Comparison of ENCODE assay signal across 16 mouse cellular contexts in the genomic region with DNA sequence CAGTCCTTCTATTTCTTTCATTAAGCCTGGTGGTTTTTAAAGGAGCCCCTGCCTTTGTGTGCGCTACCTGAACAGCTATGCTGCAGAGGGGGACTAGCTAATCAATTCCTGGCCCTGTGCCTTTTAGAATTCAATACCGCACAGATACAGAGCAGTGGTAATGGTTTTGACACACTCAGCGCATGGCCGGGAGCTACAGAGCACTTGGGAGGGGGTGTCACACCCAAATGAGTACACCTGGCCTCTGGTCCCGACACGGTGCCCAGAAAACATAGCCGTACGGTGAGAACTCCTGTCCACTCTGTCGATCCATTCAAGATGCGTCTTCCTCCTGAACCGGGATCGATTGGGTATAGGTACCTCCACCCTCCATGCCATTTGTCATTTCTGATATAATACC.
DNase-seq lines count a peak whose midpoint lies in the region; ATAC-seq and TF ChIP-seq lines count a peak whose summit lies in the region.
"Had no signal": no experiment of that assay in that cellular context is flagged by ENCODE, and none has a peak within 500 bp of the region (broad histone marks: within the 10 kb centered on the region; RNA-seq: fewer than 3 reads in every experiment).

No protein-coding gene starts in this region.

- no peak overlapping the region for H3K4me3 ChIP-seq in embryonic facial prominence, embryonic 13.5 days
- no peak overlapping the region for H3K4me3 ChIP-seq in embryonic facial prominence, embryonic 10.5 days
- peak overlapping the region; percentile 0; the same call in 1 of the 2 replicates for H3K4me3 ChIP-seq in lung, embryonic 14.5 days (ENCODE audit: low read depth, low read length)
- H3K4me3 ChIP-seq in lung, adult 2 months (replicated peaks; ENCODE audit: extremely low read depth, low read depth, low read length), result no peak overlapping the region
- no peak overlapping the region for H3K4me3 ChIP-seq in intestine, embryonic 15.5 days (replicated peaks)
- peak overlapping the region; percentile 11 for H3K4me3 ChIP-seq in stomach, embryonic 14.5 days (ENCODE audit: low read depth, low read length)
- H3K4me3 ChIP-seq: left cerebral cortex, adult 2 months; midbrain, embryonic 10.5 days; myocyte had no signal

- no peak overlapping the region for H3K4me2 ChIP-seq in embryonic facial prominence, embryonic 13.5 days
- H3K4me2 ChIP-seq in lung, embryonic 14.5 days, result peak overlapping the region; percentile 52
- peak overlapping the region; percentile 36 for H3K4me2 ChIP-seq in intestine, embryonic 15.5 days (replicated peaks)
- H3K4me2 ChIP-seq in stomach, embryonic 14.5 days (replicated peaks; ENCODE audit: low read depth, low read length), result peak overlapping the region; percentile 43

- H3K9ac ChIP-seq in embryonic facial prominence, embryonic 13.5 days, result 0 out of 2 replicates have a peak overlapping the region, but pooled peaks have one; percentile 32
- no peak overlapping the region for H3K9ac ChIP-seq in lung, embryonic 14.5 days
- H3K9ac ChIP-seq in intestine, embryonic 15.5 days, result no peak overlapping the region
- H3K9ac ChIP-seq in stomach, embryonic 14.5 days (replicated peaks; ENCODE audit: low read depth, low read length), result no peak overlapping the region; the same call in 1 of the 2 replicates
- H3K9ac ChIP-seq: liver, embryonic 14.5 days had no signal

- peaks cover 9% of the 10 kb centered on the region for H3K4me1 ChIP-seq in embryonic facial prominence, embryonic 13.5 days
- peaks cover 19% of the 10 kb centered on the region for H3K4me1 ChIP-seq in embryonic facial prominence, embryonic 10.5 days
- peaks cover 14% of the 10 kb centered on the region for H3K4me1 ChIP-seq in lung, embryonic 14.5 days (ENCODE audit: insufficient read depth)
- H3K4me1 ChIP-seq in lung, adult 2 months (ENCODE audit: control insufficient read depth, insufficient read depth, low read length), result no peaks in the 10 kb centered on the region
- peaks cover 10% of the 10 kb centered on the region; the same call in 1 of the 2 replicates for H3K4me1 ChIP-seq in intestine, embryonic 15.5 days (replicated peaks)
- H3K4me1 ChIP-seq in stomach, embryonic 14.5 days (ENCODE audit: control insufficient read depth, insufficient read depth, low read length), result peaks cover 14% of the 10 kb centered on the region

- DNase-seq in embryonic facial prominence, embryonic 10.5 days (ENCODE audit: low spot score), result no peak
- DNase-seq in lung, embryonic 14.5 days, result no peak
- DNase-seq in lung, adult 2 months, result no peak
- no peak for DNase-seq in right cerebral cortex, adult 2 months (ENCODE audit: low spot score in 2 of 2)
- no peak for DNase-seq in gastrocnemius, adult 18-20 months (ENCODE audit: low spot score)
- DNase-seq: adrenal gland, adult 8-10 months; cerebellum, postnatal 36 days; gastrocnemius, postnatal 14 days; retina, postnatal 1 day had no signal

- TF ChIP-seq POLR2A in lung, adult 2 months (IDR thresholded peaks at IDR 0.05; ENCODE audit: borderline replicate concordance, extremely low read depth, low read depth, low read length), result no peak

- H3K36me3 ChIP-seq in embryonic facial prominence, embryonic 13.5 days, result no peaks in the 10 kb centered on the region
- no peaks in the 10 kb centered on the region for H3K36me3 ChIP-seq in embryonic facial prominence, embryonic 10.5 days (replicated peaks)
- no peaks in the 10 kb centered on the region for H3K36me3 ChIP-seq in lung, embryonic 14.5 days (ENCODE audit: insufficient read depth)
- no peaks in the 10 kb centered on the region for H3K36me3 ChIP-seq in intestine, embryonic 15.5 days
- no peaks in the 10 kb centered on the region for H3K36me3 ChIP-seq in stomach, embryonic 14.5 days (ENCODE audit: control insufficient read depth, insufficient read depth, low read length)
- H3K36me3 ChIP-seq: midbrain, embryonic 10.5 days had no signal

- no peak for ATAC-seq in embryonic facial prominence, embryonic 13.5 days (ENCODE audit: insufficient number of reproducible peaks, insufficient read depth, low FRiP score, low TSS enrichment, low read depth)
- peak; percentile 18; the same call in 1 of the 2 replicates for ATAC-seq in lung, embryonic 14.5 days (ENCODE audit: insufficient read depth)
- no peak; the same call in 1 of the 2 replicates for ATAC-seq in intestine, embryonic 15.5 days
- ATAC-seq in stomach, embryonic 14.5 days (ENCODE audit: insufficient number of reproducible peaks, insufficient read depth, low FRiP score, low read depth), result no peak

- 76% methylated on average over 12 of the region's 12 CpGs for WGBS in embryonic facial prominence, embryonic 13.5 days
- WGBS in embryonic facial prominence, embryonic 10.5 days, result 88% methylated on average over 12 of the region's 12 CpGs
- 31% methylated on average over 12 of the region's 12 CpGs for WGBS in lung, embryonic 14.5 days
- 56% methylated on average over 12 of the region's 12 CpGs for WGBS in lung, adult 2 months
- WGBS in intestine, embryonic 15.5 days, result 60% methylated on average over 12 of the region's 12 CpGs
- 27% methylated on average over 12 of the region's 12 CpGs for WGBS in stomach, embryonic 14.5 days

- no peaks in the 10 kb centered on the region for H3K27me3 ChIP-seq in embryonic facial prominence, embryonic 13.5 days
- H3K27me3 ChIP-seq in embryonic facial prominence, embryonic 10.5 days (replicated peaks; ENCODE audit: low read depth, poor library complexity, severe bottlenecking), result no peaks in the 10 kb centered on the region
- H3K27me3 ChIP-seq in lung, embryonic 14.5 days (ENCODE audit: insufficient read depth, low read length), result no peaks in the 10 kb centered on the region
- H3K27me3 ChIP-seq in intestine, embryonic 15.5 days (replicated peaks), result no peaks in the 10 kb centered on the region
- H3K27me3 ChIP-seq in stomach, embryonic 14.5 days (ENCODE audit: control insufficient read depth, insufficient read depth, low read length), result no peaks in the 10 kb centered on the region

- no peak for TF ChIP-seq CTCF in lung, embryonic 14.5 days (IDR thresholded peaks at IDR 0.05; ENCODE audit: low read depth)
- TF ChIP-seq CTCF in lung, adult 2 months (IDR thresholded peaks at IDR 0.05; ENCODE audit: insufficient read depth, low read length), result no peak

- no peaks in the 10 kb centered on the region; the same call in 1 of the 2 replicates for H3K9me3 ChIP-seq in embryonic facial prominence, embryonic 13.5 days
- H3K9me3 ChIP-seq in embryonic facial prominence, embryonic 10.5 days, result no peaks in the 10 kb centered on the region
- no peaks in the 10 kb centered on the region for H3K9me3 ChIP-seq in lung, embryonic 14.5 days (ENCODE audit: low read depth, low read length)
- no peaks in the 10 kb centered on the region for H3K9me3 ChIP-seq in intestine, embryonic 15.5 days
- no peaks in the 10 kb centered on the region for H3K9me3 ChIP-seq in stomach, embryonic 14.5 days (ENCODE audit: control insufficient read depth, low read depth, low read length)
- H3K9me3 ChIP-seq: midbrain, embryonic 10.5 days had no signal

- H3K27ac ChIP-seq in embryonic facial prominence, embryonic 13.5 days, result 0 out of 2 replicates have a peak overlapping the region, but pooled peaks have one; percentile 7
- H3K27ac ChIP-seq in embryonic facial prominence, embryonic 10.5 days (replicated peaks), result no peak overlapping the region; the same call in 1 of the 2 replicates
- peak overlapping the region; percentile 15; the same call in 1 of the 2 replicates for H3K27ac ChIP-seq in lung, embryonic 14.5 days (ENCODE audit: low read depth)
- H3K27ac ChIP-seq in intestine, embryonic 15.5 days, result peak overlapping the region; percentile 19; the same call in 1 of the 2 replicates
- H3K27ac ChIP-seq in stomach, embryonic 14.5 days (ENCODE audit: low read length), result peak overlapping the region; percentile 63
- H3K27ac ChIP-seq: left cerebral cortex, adult 2 months; liver, embryonic 14.5 days; midbrain, embryonic 10.5 days had no signal

Comparison
In these comparisons a context has a peak if more than half of its experiments do, and no peak if none do; other contexts are left out.
1. H3K4me3 ChIP-seq: peak in lung, embryonic 14.5 days (single experiment) and stomach, embryonic 14.5 days (single experiment); none in embryonic facial prominence, embryonic 13.5 days (single experiment), embryonic facial prominence, embryonic 10.5 days (single experiment), lung, adult 2 months (single experiment) and intestine, embryonic 15.5 days (single experiment).